Mouse (Mus musculus) ovary, adult 18-20 months (tissue): Measurements from ENCODE around the gene Gas8.
A peak's percentile ranks its signal among the peaks of the same experiment; 100 is the strongest.
"Not testable (repeated sequence)": the region's sequence is repeated elsewhere in the genome, so short reads cannot be mapped to it uniquely, and the experiment has no call there.

Experiments
- DNase-seq: peaks from one replicate; pipeline ENCODE4 v3.0.0; 2022; ENCODE audit warnings: low spot score, mixed read lengths

Gas8 gene

GRCm38 (mm10) chr8:123515540-123515897 is 3.1 kb upstream of the Gas8 start:
- DNase-seq, result no peak

GRCm38 (mm10) chr8:123516596-123516995 is 2.0 kb upstream of the Gas8 start:
- peak; percentile 33 for DNase-seq

- DNase-seq, result no peak
Measured at GRCm38 (mm10) chr8:123518172-123518571, 462 bp upstream of the Gas8 start.

GRCm38 (mm10) chr8:123520048-123520447 is 1.4 kb downstream of the Gas8 start:
- not testable (repeated sequence) for DNase-seq

GRCm38 (mm10) chr8:123527720-123528489 is 9.3 kb downstream of the Gas8 start:
- no peak for DNase-seq

GRCm38 (mm10) chr8:123536242-123536989 is 17.8 kb downstream of the Gas8 start:
- DNase-seq, result no peak

- DNase-seq, result no peak
Measured at GRCm38 (mm10) chr8:123536990-123537380, 18.4 kb downstream of the Gas8 start.

- peak; percentile 36 for DNase-seq
Measured at GRCm38 (mm10) chr8:123537641-123538040, 19.0 kb downstream of the Gas8 start.

GRCm38 (mm10) chr8:123564221-123564620 is 45.6 kb downstream of the Gas8 start:
- not testable (repeated sequence) for DNase-seq

- peak; percentile 1 for DNase-seq
Measured at GRCm38 (mm10) chr8:123575386-123575785, 56.8 kb downstream of the Gas8 start.
